Mouse (Mus musculus) embryonic facial prominence, embryonic 15.5 days (tissue): Measurements from ENCODE around the gene Aox3. TPM values are rescaled to one million over a fixed set of nuclear protein-coding genes. Genes with fewer than 3 reads are reported as not detected.

Experiments used
- ATAC-seq: fragments of 200-750 bp; cut with Nextera tagmentation; 2 replicates; pipeline ENCODE4 v1.8.0; 2017; ENCODE audit warnings: low read depth, moderate TSS enrichment; ENCODE audit not compliant: insufficient number of reproducible peaks, low FRiP score, low TSS enrichment
- H3K27ac ChIP-seq: fragments of 300-500 bp; sonication (generic); replicated peaks from 2 replicates; pipeline ENCODE4 v1.5.1; 2015; ENCODE audit warnings: mild to moderate bottlenecking, inconsistent platforms
- H3K27me3 ChIP-seq: fragments of 300-500 bp; sonication (generic); 2 replicates; pipeline ENCODE4 v1.6.1; 2015; ENCODE audit warnings: inconsistent platforms
- H3K36me3 ChIP-seq: fragments of 300-500 bp; sonication (generic); 2 replicates; pipeline ENCODE4 v1.6.1; 2015; ENCODE audit warnings: mild to moderate bottlenecking, inconsistent platforms
- H3K4me1 ChIP-seq: fragments of 300-500 bp; sonication (generic); 2 replicates; pipeline ENCODE4 v1.6.1; 2015; ENCODE audit warnings: inconsistent platforms
- H3K4me2 ChIP-seq: fragments of 300-500 bp; sonication (generic); replicated peaks from 2 replicates; pipeline ENCODE4 v1.6.1; 2015; ENCODE audit warnings: mild to moderate bottlenecking, inconsistent platforms
- H3K4me3 ChIP-seq: fragments of 300-500 bp; sonication (generic); replicated peaks from 2 replicates; pipeline ENCODE4 v1.5.1; 2015; ENCODE audit warnings: mild to moderate bottlenecking, inconsistent platforms
- H3K9ac ChIP-seq: fragments of 300-500 bp; sonication (generic); 2 replicates; pipeline ENCODE4 v1.6.1; 2015; ENCODE audit warnings: inconsistent platforms
- H3K9me3 ChIP-seq: fragments of 300-500 bp; sonication (generic); replicated peaks from 2 replicates; pipeline ENCODE4 v1.6.1; 2016; ENCODE audit warnings: inconsistent platforms
- WGBS: fragments of 180-500 bp; shearing (Covaris S2); methylation state at CpG from one replicate; pipeline ENCODE4 v1.1.7; 2015; 5-methylcytosine and 5-hydroxymethylcytosine counted together
- polyA plus RNA-seq: library from polyadenylated mRNA; unstranded; fragments of >200 nt; fragmentation: Nextera tagmentation; extraction: Ambion mirVana; gene quantifications from 2 replicates; pipeline ENCODE4 v1.2.1, GENCODE M21; 2015

Gene Aox3
- polyA plus RNA-seq, 1 experiment from 2014 or later = 3.1 TPM

- no peaks in the 10 kb centered on the region for H3K27me3 ChIP-seq
- no peak for ATAC-seq
- WGBS = 87% methylated on average over 5 of the region's 5 CpGs
Measured at GRCm38 (mm10) chr1:58079689-58080088, 33.2 kb upstream of the Aox3 start.

GRCm38 (mm10) chr1:58080446-58080845, 32.5 kb upstream of the Aox3 start:
- WGBS = 79% methylated on average over 4 of the region's 4 CpGs
- ATAC-seq = no peak
- no peaks in the 10 kb centered on the region for H3K27me3 ChIP-seq
- no peak overlapping the region for H3K4me2 ChIP-seq
- H3K4me3 ChIP-seq = no peak overlapping the region
- H3K9me3 ChIP-seq = no peaks in the 10 kb centered on the region
- no peak overlapping the region for H3K27ac ChIP-seq
- H3K9ac ChIP-seq = no peak overlapping the region
- H3K4me1 ChIP-seq = no peaks in the 10 kb centered on the region
- no peaks in the 10 kb centered on the region for H3K36me3 ChIP-seq

More at GRCm38 (mm10) chr1:58079689-58080088, 33.2 kb upstream of the Aox3 start:
- H3K27ac ChIP-seq = no peak overlapping the region
- no peaks in the 10 kb centered on the region for H3K9me3 ChIP-seq
- no peak overlapping the region for H3K4me3 ChIP-seq
- no peaks in the 10 kb centered on the region for H3K4me1 ChIP-seq
- no peak overlapping the region for H3K9ac ChIP-seq
- no peaks in the 10 kb centered on the region for H3K36me3 ChIP-seq
- H3K4me2 ChIP-seq = no peak overlapping the region

- no peak overlapping the region for H3K4me3 ChIP-seq
- H3K9ac ChIP-seq = no peak overlapping the region
- H3K36me3 ChIP-seq = no peaks in the 10 kb centered on the region
- no peaks in the 10 kb centered on the region for H3K9me3 ChIP-seq
- H3K4me2 ChIP-seq = no peak overlapping the region
- no peak overlapping the region for H3K27ac ChIP-seq
- no peak for ATAC-seq
- no peaks in the 10 kb centered on the region for H3K4me1 ChIP-seq
- 71% methylated on average over 5 of the region's 5 CpGs for WGBS
- no peaks in the 10 kb centered on the region for H3K27me3 ChIP-seq
Measured at GRCm38 (mm10) chr1:58081356-58081755, 31.6 kb upstream of the Aox3 start.

GRCm38 (mm10) chr1:58089316-58089715, 23.6 kb upstream of the Aox3 start:
- H3K4me2 ChIP-seq = no peak overlapping the region
- ATAC-seq = no peak
- 56% methylated on average over 5 of the region's 5 CpGs for WGBS

GRCm38 (mm10) chr1:58090191-58090590, 22.7 kb upstream of the Aox3 start:
- H3K36me3 ChIP-seq = no peaks in the 10 kb centered on the region
- no peak overlapping the region for H3K9ac ChIP-seq
- peaks cover 5% of the 10 kb centered on the region; the same call in 1 of the 2 replicates for H3K4me1 ChIP-seq
- 74% methylated on average over 4 of the region's 4 CpGs for WGBS
- H3K4me2 ChIP-seq = no peak overlapping the region
- no peaks in the 10 kb centered on the region for H3K9me3 ChIP-seq
- H3K27ac ChIP-seq = no peak overlapping the region
- ATAC-seq = no peak
- H3K27me3 ChIP-seq = no peaks in the 10 kb centered on the region
- H3K4me3 ChIP-seq = no peak overlapping the region

More at GRCm38 (mm10) chr1:58089316-58089715, 23.6 kb upstream of the Aox3 start:
- Histone ChIP-seq H3K4me3 (no peak overlapping the region), H3K9ac (no peak overlapping the region), H3K4me1 (peaks cover 5% of the 10 kb centered on the region; the same call in 1 of the 2 replicates), H3K27me3 (no peaks in the 10 kb centered on the region), H3K36me3 (no peaks in the 10 kb centered on the region), H3K9me3 (no peaks in the 10 kb centered on the region), H3K27ac (no peak overlapping the region)

- no peak overlapping the region for H3K27ac ChIP-seq
- no peak for ATAC-seq
- H3K9ac ChIP-seq = no peak overlapping the region
- peaks cover 5% of the 10 kb centered on the region; the same call in 1 of the 2 replicates for H3K4me1 ChIP-seq
- H3K27me3 ChIP-seq = no peaks in the 10 kb centered on the region
- H3K9me3 ChIP-seq = no peaks in the 10 kb centered on the region
- WGBS = 72% methylated on average over 3 of the region's 3 CpGs
- H3K4me3 ChIP-seq = no peak overlapping the region
- H3K36me3 ChIP-seq = no peaks in the 10 kb centered on the region
- no peak overlapping the region for H3K4me2 ChIP-seq
Measured at GRCm38 (mm10) chr1:58091213-58091612, 21.7 kb upstream of the Aox3 start.

GRCm38 (mm10) chr1:58091992-58092560, 20.9 kb upstream of the Aox3 start:
- Histone ChIP-seq H3K4me1 (peaks cover 5% of the 10 kb centered on the region; the same call in 1 of the 2 replicates), H3K27ac (no peak overlapping the region), H3K4me3 (no peak overlapping the region), H3K27me3 (no peaks in the 10 kb centered on the region), H3K9ac (no peak overlapping the region), H3K9me3 (no peaks in the 10 kb centered on the region), H3K36me3 (no peaks in the 10 kb centered on the region), H3K4me2 (no peak overlapping the region)
- ATAC-seq = no peak
- 81% methylated on average over 2 of the region's 2 CpGs for WGBS

GRCm38 (mm10) chr1:58097338-58097737, 15.6 kb upstream of the Aox3 start:
- Histone ChIP-seq H3K36me3 (no peaks in the 10 kb centered on the region), H3K4me2 (no peak overlapping the region), H3K27me3 (no peaks in the 10 kb centered on the region), H3K4me1 (no peaks in the 10 kb centered on the region), H3K9me3 (no peaks in the 10 kb centered on the region), H3K27ac (no peak overlapping the region), H3K4me3 (no peak overlapping the region), H3K9ac (no peak overlapping the region)
- 84% methylated on average over 6 of the region's 6 CpGs for WGBS
- ATAC-seq = no peak

GRCm38 (mm10) chr1:58099119-58099518, 13.8 kb upstream of the Aox3 start:
- Histone ChIP-seq H3K4me2 (no peak overlapping the region), H3K4me3 (no peak overlapping the region), H3K27ac (no peak overlapping the region), H3K9ac (no peak overlapping the region), H3K4me1 (no peaks in the 10 kb centered on the region), H3K27me3 (no peaks in the 10 kb centered on the region), H3K36me3 (no peaks in the 10 kb centered on the region), H3K9me3 (no peaks in the 10 kb centered on the region)
- ATAC-seq = no peak

- ATAC-seq = no peak
- no peak overlapping the region for H3K9ac ChIP-seq
- no peaks in the 10 kb centered on the region for H3K4me1 ChIP-seq
- H3K27me3 ChIP-seq = no peaks in the 10 kb centered on the region
- no peak overlapping the region for H3K4me2 ChIP-seq
- 53% methylated on average over 2 of the region's 2 CpGs for WGBS
- no peaks in the 10 kb centered on the region for H3K9me3 ChIP-seq
- H3K27ac ChIP-seq = no peak overlapping the region
- no peak overlapping the region for H3K4me3 ChIP-seq
- H3K36me3 ChIP-seq = no peaks in the 10 kb centered on the region
Measured at GRCm38 (mm10) chr1:58101531-58102146, 11.3 kb upstream of the Aox3 start.

GRCm38 (mm10) chr1:58102494-58102893, 10.4 kb upstream of the Aox3 start:
- no peak overlapping the region for H3K27ac ChIP-seq
- H3K9ac ChIP-seq = no peak overlapping the region
- no peaks in the 10 kb centered on the region for H3K9me3 ChIP-seq
- no peak overlapping the region for H3K4me2 ChIP-seq
- no peaks in the 10 kb centered on the region for H3K4me1 ChIP-seq
- WGBS = 57% methylated on average over 7 of the region's 7 CpGs
- H3K36me3 ChIP-seq = no peaks in the 10 kb centered on the region
- no peak for ATAC-seq
- H3K27me3 ChIP-seq = no peaks in the 10 kb centered on the region
- H3K4me3 ChIP-seq = no peak overlapping the region

- Histone ChIP-seq H3K27me3 (no peaks in the 10 kb centered on the region), H3K9ac (no peak overlapping the region), H3K4me1 (no peaks in the 10 kb centered on the region), H3K4me2 (no peak overlapping the region), H3K9me3 (no peaks in the 10 kb centered on the region), H3K4me3 (no peak overlapping the region), H3K27ac (no peak overlapping the region), H3K36me3 (no peaks in the 10 kb centered on the region)
- ATAC-seq = no peak
- 89% methylated on average over 6 of the region's 6 CpGs for WGBS
Measured at GRCm38 (mm10) chr1:58105685-58106084, 7.2 kb upstream of the Aox3 start.
